Mouse (Mus musculus): ENCODE measurements around the gene Lrch4. TPM values are rescaled to one million over a fixed set of nuclear protein-coding genes. Genes with fewer than 3 reads are reported as not detected.

Gene Lrch4
- 18.8 and 19.1 TPM in 2 replicates for polyA plus RNA-seq (2015; fragmentation: Nextera tagmentation; extraction: Ambion mirVana)

- peak; percentile 99 for ATAC-seq (replicated peaks)
- Histone ChIP-seq H3K9ac (peak within 1 kb of the TSS; percentile 90), H3K27ac (peak within 1 kb of the TSS; percentile 94), H3K4me2 (peak within 1 kb of the TSS; percentile 94), H3K9me3 (no peaks in the 10 kb centered on the region), H3K36me3 (replicated peaks) (no peaks in the 10 kb centered on the region), H3K4me3 (peak within 1 kb of the TSS; percentile 100), H3K4me1 (peaks cover 43% of the 10 kb centered on the region), H3K27me3 (replicated peaks) (no peaks in the 10 kb centered on the region)
- WGBS, result under 1% methylated on average over 45 of the region's 46 CpGs
Observed at GRCm38 (mm10) chr5:137628498-137629305, at the start of gene Lrch4, which contains the start of the genes Fbxo24 and Gm20605. TSS of gene Lrch4 (plus strand) at chr5:137629121. TSS of gene Fbxo24 (minus strand) at chr5:137629002. TSS of gene Gm20605 (plus strand) at chr5:137629175.

- H3K4me2 ChIP-seq, result no peak overlapping the region
- no peak for ATAC-seq (replicated peaks)
- H3K4me1 ChIP-seq, result peaks cover 16% of the 10 kb centered on the region
- no peak overlapping the region for H3K9ac ChIP-seq
- no peaks in the 10 kb centered on the region for H3K9me3 ChIP-seq
- no peaks in the 10 kb centered on the region for H3K36me3 ChIP-seq (replicated peaks)
- 85% methylated on average over 6 of the region's 6 CpGs for WGBS
- H3K27me3 ChIP-seq (replicated peaks), result no peaks in the 10 kb centered on the region
- no peak overlapping the region for H3K27ac ChIP-seq
- no peak overlapping the region for H3K4me3 ChIP-seq
Observed at GRCm38 (mm10) chr5:137580246-137580645, 48.7 kb upstream of the Lrch4 start.

- H3K4me2 ChIP-seq, result peak overlapping the region; percentile 64
- peaks cover 16% of the 10 kb centered on the region for H3K4me1 ChIP-seq
- no peaks in the 10 kb centered on the region for H3K27me3 ChIP-seq (replicated peaks)
- H3K9ac ChIP-seq, result peak overlapping the region; percentile 58
- no peaks in the 10 kb centered on the region for H3K36me3 ChIP-seq (replicated peaks)
- H3K27ac ChIP-seq, result peak overlapping the region; percentile 84
- ATAC-seq (replicated peaks), result 0 out of 2 replicates have a peak, but pooled peaks have one; percentile 20
- H3K4me3 ChIP-seq, result peak overlapping the region; percentile 41
- 43% methylated on average over 8 of the region's 8 CpGs for WGBS
- no peaks in the 10 kb centered on the region for H3K9me3 ChIP-seq
Observed at GRCm38 (mm10) chr5:137582702-137583101, 46.2 kb upstream of the Lrch4 start.

- Histone ChIP-seq H3K4me3 (peak overlapping the region; percentile 41), H3K9ac (peak overlapping the region; percentile 58), H3K4me2 (peak overlapping the region; percentile 64), H3K36me3 (replicated peaks) (no peaks in the 10 kb centered on the region), H3K27me3 (replicated peaks) (no peaks in the 10 kb centered on the region), H3K9me3 (no peaks in the 10 kb centered on the region), H3K4me1 (peaks cover 16% of the 10 kb centered on the region), H3K27ac (peak overlapping the region; percentile 84)
- 15% methylated on average over 27 of the region's 27 CpGs for WGBS
- ATAC-seq (replicated peaks), result peak; percentile 90
Observed at GRCm38 (mm10) chr5:137583670-137584169, 45.2 kb upstream of the Lrch4 start.

- no peak overlapping the region for H3K4me3 ChIP-seq
- peaks cover 16% of the 10 kb centered on the region for H3K4me1 ChIP-seq
- H3K27ac ChIP-seq, result no peak overlapping the region
- WGBS, result 36% methylated on average over 8 of the region's 8 CpGs
- no peak for ATAC-seq (replicated peaks)
- H3K9me3 ChIP-seq, result no peaks in the 10 kb centered on the region
- H3K27me3 ChIP-seq (replicated peaks), result no peaks in the 10 kb centered on the region
- no peak overlapping the region for H3K4me2 ChIP-seq
- no peak overlapping the region for H3K9ac ChIP-seq
- H3K36me3 ChIP-seq (replicated peaks), result no peaks in the 10 kb centered on the region
Observed at GRCm38 (mm10) chr5:137584976-137585375, 43.9 kb upstream of the Lrch4 start.

DNA sequence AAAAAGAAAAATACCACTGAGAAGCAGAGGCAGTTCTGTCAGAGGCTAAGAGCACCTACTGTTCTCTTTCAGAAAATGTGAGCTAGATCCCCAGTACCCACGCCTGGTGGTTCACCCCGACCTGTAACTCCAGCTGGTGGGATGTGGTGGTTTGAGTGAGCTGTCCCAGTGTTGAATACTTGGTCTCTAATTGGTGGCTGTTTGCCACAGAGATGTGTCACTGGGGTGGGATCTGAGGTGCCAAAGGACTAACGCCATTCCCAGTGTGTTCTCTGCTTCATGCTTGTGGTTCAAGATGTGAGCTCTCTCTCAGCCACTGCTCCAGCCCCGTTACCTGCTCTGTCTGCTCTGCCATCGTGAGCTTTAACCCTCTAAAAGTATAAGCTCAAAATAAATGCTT is 38.4 kb upstream of the Lrch4 start:
- H3K9me3 ChIP-seq, result no peaks in the 10 kb centered on the region
- H3K4me1 ChIP-seq, result no peaks in the 10 kb centered on the region
- no peak for ATAC-seq (replicated peaks)
- H3K27me3 ChIP-seq (replicated peaks), result no peaks in the 10 kb centered on the region
- H3K4me2 ChIP-seq, result no peak overlapping the region
- no peaks in the 10 kb centered on the region for H3K36me3 ChIP-seq (replicated peaks)
- no peak overlapping the region for H3K27ac ChIP-seq
- WGBS, result 78% methylated on average over 5 of the region's 5 CpGs
- no peak overlapping the region for H3K9ac ChIP-seq
- no peak overlapping the region for H3K4me3 ChIP-seq

DNA sequence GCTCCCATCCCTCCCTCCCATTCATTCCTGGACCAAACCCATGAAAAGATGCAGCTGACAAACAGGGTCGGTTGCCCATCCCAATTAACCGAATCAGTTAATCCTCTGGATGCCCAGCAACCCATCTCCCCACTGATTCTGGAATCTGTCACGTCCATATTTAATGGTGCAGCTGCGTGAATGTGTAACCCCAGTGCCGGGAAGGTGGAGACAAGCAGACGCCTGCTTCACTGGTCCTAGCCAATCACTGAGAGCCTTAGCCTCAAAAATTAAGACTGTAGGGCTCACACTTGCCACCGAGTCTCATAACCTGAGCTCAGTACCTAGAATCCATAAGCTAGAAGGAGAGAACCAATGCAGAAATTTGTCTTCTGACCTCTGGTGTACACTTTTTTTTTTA is 33.0 kb upstream of the Lrch4 start:
- H3K27ac ChIP-seq, result no peak overlapping the region
- WGBS, result 63% methylated on average over 7 of the region's 7 CpGs
- peaks cover 21% of the 10 kb centered on the region for H3K4me1 ChIP-seq
- no peak for ATAC-seq (replicated peaks)
- no peaks in the 10 kb centered on the region for H3K9me3 ChIP-seq
- no peak overlapping the region for H3K4me2 ChIP-seq
- no peaks in the 10 kb centered on the region for H3K27me3 ChIP-seq (replicated peaks)
- 0 out of 2 replicates have a peak, but pooled peaks cover 3% of the 10 kb centered on the region for H3K36me3 ChIP-seq (replicated peaks)
- H3K4me3 ChIP-seq, result no peak overlapping the region
- no peak overlapping the region for H3K9ac ChIP-seq

DNA sequence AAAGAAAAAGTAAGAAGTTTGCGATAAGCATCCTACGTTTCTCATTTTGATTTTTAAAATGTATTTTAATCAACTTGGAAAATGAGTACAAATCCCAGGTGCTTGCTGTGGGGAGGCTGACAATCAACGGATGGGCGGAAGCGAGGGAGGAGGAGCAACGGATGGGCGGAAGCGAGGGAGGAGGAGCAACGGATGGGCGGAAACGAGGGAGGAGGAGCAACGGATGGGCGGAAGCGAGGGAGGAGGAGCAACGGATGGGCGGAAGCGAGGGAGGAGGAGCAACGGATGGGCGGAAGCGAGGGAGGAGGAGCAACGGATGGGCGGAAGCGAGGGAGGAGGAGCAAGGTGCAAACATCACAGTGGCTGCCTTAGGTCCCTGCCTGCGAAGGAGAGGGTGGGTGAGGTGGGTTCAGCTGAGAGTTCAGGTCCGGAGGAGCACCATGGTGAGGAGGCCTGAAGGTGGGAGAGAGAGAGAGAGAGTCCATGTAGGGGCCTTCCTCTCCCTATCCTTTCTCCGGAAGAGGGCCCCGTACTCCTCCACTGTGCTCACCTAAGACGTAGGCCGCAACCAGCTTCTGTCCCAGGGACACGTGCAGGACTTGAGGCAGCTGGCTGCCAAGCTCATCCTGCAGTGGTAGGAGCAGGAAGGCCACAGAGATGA is 32.2 kb upstream of the Lrch4 start:
- 35% methylated on average over 28 of the region's 30 CpGs for WGBS
- peak overlapping the region; percentile 30 for H3K4me2 ChIP-seq
- peaks cover 26% of the 10 kb centered on the region for H3K4me1 ChIP-seq
- ATAC-seq (replicated peaks), result no peak
- H3K36me3 ChIP-seq (replicated peaks), result 0 out of 2 replicates have a peak, but pooled peaks cover 3% of the 10 kb centered on the region
- H3K9me3 ChIP-seq, result no peaks in the 10 kb centered on the region
- 0 out of 2 replicates have a peak overlapping the region, but pooled peaks have one; percentile 8 for H3K4me3 ChIP-seq
- H3K27me3 ChIP-seq (replicated peaks), result no peaks in the 10 kb centered on the region
- no peak overlapping the region for H3K27ac ChIP-seq
- no peak overlapping the region for H3K9ac ChIP-seq

DNA sequence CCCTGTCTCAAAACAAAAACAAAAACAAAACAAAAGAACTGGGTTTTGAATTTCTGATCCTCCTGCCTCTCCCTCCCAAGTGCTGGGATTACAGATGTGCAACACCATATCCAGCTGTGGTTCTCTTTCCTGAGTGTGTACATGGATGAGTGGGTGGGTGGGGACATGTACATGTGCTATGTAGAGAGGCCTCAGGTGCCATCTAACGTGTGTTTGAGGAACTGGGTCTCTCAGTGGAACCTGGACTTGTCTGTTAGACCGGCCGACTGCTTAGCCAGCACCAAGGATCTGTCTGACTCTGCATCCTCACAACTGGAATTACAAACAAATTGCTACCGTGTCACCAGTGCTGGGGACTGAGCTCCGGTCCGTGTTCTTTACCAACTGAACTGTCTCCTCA is 31.3 kb upstream of the Lrch4 start:
- H3K4me1 ChIP-seq, result peaks cover 31% of the 10 kb centered on the region
- H3K9me3 ChIP-seq, result no peaks in the 10 kb centered on the region
- WGBS, result 96% methylated on average over 6 of the region's 6 CpGs
- H3K27ac ChIP-seq, result no peak overlapping the region
- no peak overlapping the region for H3K4me2 ChIP-seq
- H3K36me3 ChIP-seq (replicated peaks), result 0 out of 2 replicates have a peak, but pooled peaks cover 3% of the 10 kb centered on the region
- H3K4me3 ChIP-seq, result no peak overlapping the region
- no peak overlapping the region for H3K9ac ChIP-seq
- no peaks in the 10 kb centered on the region for H3K27me3 ChIP-seq (replicated peaks)
- no peak for ATAC-seq (replicated peaks)

GRCm38 (mm10) chr5:137598100-137598826 is 30.7 kb upstream of the Lrch4 start:
- Histone ChIP-seq H3K27ac (no peak overlapping the region), H3K9ac (no peak overlapping the region), H3K36me3 (replicated peaks) (0 out of 2 replicates have a peak, but pooled peaks cover 3% of the 10 kb centered on the region), H3K4me2 (no peak overlapping the region), H3K9me3 (no peaks in the 10 kb centered on the region), H3K4me1 (peaks cover 33% of the 10 kb centered on the region), H3K27me3 (replicated peaks) (no peaks in the 10 kb centered on the region), H3K4me3 (no peak overlapping the region)
- ATAC-seq (replicated peaks), result no peak
- 82% methylated on average over 2 of the region's 2 CpGs for WGBS

DNA sequence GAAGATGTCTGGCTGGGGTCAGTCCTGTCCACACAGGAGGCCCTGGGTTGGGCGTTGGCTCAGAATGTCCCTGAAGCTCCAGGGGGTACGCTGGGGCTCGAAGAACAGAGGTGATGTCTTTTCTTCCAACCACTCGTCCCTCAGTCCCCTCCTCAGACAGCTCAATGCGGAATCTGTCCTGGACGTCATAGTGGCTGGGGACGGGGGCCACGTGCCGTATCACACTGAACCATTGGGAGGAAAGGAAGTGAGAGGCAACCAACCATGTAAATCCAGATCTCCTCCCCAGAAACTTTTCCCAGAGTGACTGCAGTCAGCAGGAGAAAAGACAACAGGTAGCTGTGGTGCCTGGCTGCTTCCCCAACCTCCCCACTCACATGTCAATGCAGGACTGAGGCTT is 29.3 kb upstream of the Lrch4 start:
- peak overlapping the region; percentile 78 for H3K4me3 ChIP-seq
- H3K36me3 ChIP-seq (replicated peaks), result 0 out of 2 replicates have a peak, but pooled peaks cover 3% of the 10 kb centered on the region
- H3K27ac ChIP-seq, result no peak overlapping the region
- WGBS, result 53% methylated on average over 9 of the region's 9 CpGs
- peak overlapping the region; percentile 95 for H3K9ac ChIP-seq
- H3K27me3 ChIP-seq (replicated peaks), result no peaks in the 10 kb centered on the region
- no peaks in the 10 kb centered on the region for H3K9me3 ChIP-seq
- peaks cover 33% of the 10 kb centered on the region for H3K4me1 ChIP-seq
- ATAC-seq (replicated peaks), result no peak
- peak overlapping the region; percentile 95 for H3K4me2 ChIP-seq

DNA sequence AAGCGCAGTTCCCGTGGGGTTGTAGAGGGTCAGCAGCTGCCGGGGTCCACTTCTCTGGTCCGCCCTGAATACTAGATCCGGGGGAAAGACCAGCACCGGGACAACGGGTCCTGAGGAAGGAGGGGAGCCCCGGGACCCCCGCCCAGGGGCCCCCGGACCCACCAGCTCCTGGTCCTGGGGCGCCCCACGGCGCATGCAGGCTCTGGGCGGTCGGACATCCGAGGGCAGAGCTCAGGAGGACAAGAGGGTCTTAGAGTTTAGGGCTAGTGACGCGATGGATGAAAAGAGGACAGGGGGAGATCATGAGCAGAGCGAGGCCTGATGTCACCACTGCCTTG is 28.7 kb upstream of the Lrch4 start:
- peak overlapping the region; percentile 89 for H3K27ac ChIP-seq
- peak overlapping the region; percentile 95 for H3K4me2 ChIP-seq
- no peaks in the 10 kb centered on the region for H3K27me3 ChIP-seq (replicated peaks)
- no peak; the same call in none of the 2 replicates for ATAC-seq (replicated peaks)
- H3K36me3 ChIP-seq (replicated peaks), result 0 out of 2 replicates have a peak, but pooled peaks cover 3% of the 10 kb centered on the region
- peaks cover 33% of the 10 kb centered on the region for H3K4me1 ChIP-seq
- peak overlapping the region; percentile 78 for H3K4me3 ChIP-seq
- no peaks in the 10 kb centered on the region for H3K9me3 ChIP-seq
- 2% methylated on average over 19 of the region's 19 CpGs for WGBS
- H3K9ac ChIP-seq, result peak overlapping the region; percentile 95

Data from midbrain, embryonic 15.5 days (tissue).